Mouse (Mus musculus) CD4-positive, CD25-positive, alpha-beta regulatory T cell, adult 4 months (primary cell): ENCODE data around the gene Ctcf. TPM values are rescaled to one million over a fixed set of nuclear protein-coding genes. Genes with fewer than 3 reads are reported as not detected.

ENCODE experiments used
- polyA plus RNA-seq, 2 experiments: library from polyadenylated mRNA; unstranded; fragments of 100-300 nt; shearing (Covaris generic); gene quantifications; one replicate each; pipeline ENCODE4 v1.2.1; 2017

Ctcf gene
- polyA plus RNA-seq, 2 experiments from 2014 or later = 53.5 to 69.1 TPM

Other genes with a start within 250 kb of the Ctcf start
- not detected for gene Kctd19, start 223.1 kb upstream of the Ctcf start, polyA plus RNA-seq
- gene Lrrc36, start 223.0 kb upstream of the Ctcf start, polyA plus RNA-seq = not detected
- 1 to 10 TPM; 1.2 to 1.4 TPM for gene Tppp3, start 165.0 kb upstream of the Ctcf start, polyA plus RNA-seq
- 1 to 10 TPM in 1 of 2 experiments, under 1 TPM in 1; 0.97 to 1.5 TPM for gene Zdhhc1, start 139.7 kb upstream of the Ctcf start, polyA plus RNA-seq
- gene Hsd11b2, start 117.8 kb upstream of the Ctcf start, polyA plus RNA-seq = not detected
- 10 to 100 TPM; 33.7 to 36.8 TPM for gene Atp6v0d1, start 70.5 kb upstream of the Ctcf start, polyA plus RNA-seq
- 10 to 100 TPM in 1 of 2 experiments, 1 to 10 TPM in 1; 7.8 to 12.6 TPM for gene Ripor1, start 31.3 kb upstream of the Ctcf start, polyA plus RNA-seq
- gene Agrp, start 825 bp downstream of the Ctcf start, polyA plus RNA-seq = 1 to 10 TPM in 1 of 2 experiments, under 1 TPM in 1; 0.99 to 2.3 TPM
- gene Carmil2, start 49.7 kb downstream of the Ctcf start, polyA plus RNA-seq = 1 to 10 TPM; 5.0 to 8.1 TPM
- gene Acd, start 64.5 kb downstream of the Ctcf start, polyA plus RNA-seq = 100 to 1,000 TPM in 1 of 2 experiments, 10 to 100 TPM in 1; 70.0 to 102 TPM
- gene Pard6a, start 64.6 kb downstream of the Ctcf start, polyA plus RNA-seq = 10 to 100 TPM; 10.1 to 13.9 TPM
- not detected for gene 4933405L10Rik, start 71.1 kb downstream of the Ctcf start, polyA plus RNA-seq
- gene Enkd1, start 71.6 kb downstream of the Ctcf start, polyA plus RNA-seq = 1 to 10 TPM; 2.7 to 2.8 TPM
- 1 to 10 TPM; 2.6 to 3.7 TPM for gene Gfod2, start 122.1 kb downstream of the Ctcf start, polyA plus RNA-seq
- gene Ranbp10, start 190.8 kb downstream of the Ctcf start, polyA plus RNA-seq = 1 to 10 TPM; 7.6 to 10.0 TPM
- under 1 TPM in 1 of 2 experiments, not detected in 1; 0.19 TPM for gene Tsnaxip1, start 191.2 kb downstream of the Ctcf start, polyA plus RNA-seq
- 10 to 100 TPM; 14.1 to 23.3 TPM for gene Cenpt, start 216.7 kb downstream of the Ctcf start, polyA plus RNA-seq
- gene Thap11, start 218.6 kb downstream of the Ctcf start, polyA plus RNA-seq = 1 to 10 TPM; 4.5 to 6.0 TPM
- 10 to 100 TPM in 1 of 2 experiments, 1 to 10 TPM in 1; 9.9 to 48.7 TPM for gene Nutf2, start 224.0 kb downstream of the Ctcf start, polyA plus RNA-seq
- gene Edc4, start 244.3 kb downstream of the Ctcf start, polyA plus RNA-seq = 10 to 100 TPM; 30.2 to 66.0 TPM